Mouse (Mus musculus) liver, adult 2 months (tissue): ENCODE measurements around the gene Gm13102. TPM values are rescaled to one million over a fixed set of nuclear protein-coding genes. Genes with fewer than 3 reads are reported as not detected.
"Not testable (repeated sequence)": the region's sequence is repeated elsewhere in the genome, so short reads cannot be mapped to it uniquely, and the experiment has no call there.

Source experiments
- DNase-seq: peaks from one replicate; pipeline ENCODE4 v3.0.0-alpha.2; 2011; ENCODE audit warnings: low read depth, low spot score; ENCODE audit errors: extremely low read depth
- H3K27ac ChIP-seq: fragments of 200-500 bp; replicated peaks from 2 replicates; pipeline ENCODE4 v1.5.1; 2012; ENCODE audit warnings: low read depth, mild to moderate bottlenecking, control low read depth, inconsistent platforms, low read length; ENCODE audit not compliant: insufficient read depth
- H3K27me3 ChIP-seq: fragments of 200-500 bp; 2 replicates; pipeline ENCODE4 v1.6.1; 2012; ENCODE audit warnings: mild to moderate bottlenecking, moderate library complexity, low read length, inconsistent platforms; ENCODE audit not compliant: control insufficient read depth, insufficient read depth
- H3K36me3 ChIP-seq: fragments of 200-500 bp; 2 replicates; pipeline ENCODE4 v1.6.1; 2012; ENCODE audit warnings: low read length, inconsistent platforms; ENCODE audit not compliant: control insufficient read depth, insufficient read depth
- H3K4me1 ChIP-seq: fragments of 200-500 bp; 2 replicates; pipeline ENCODE4 v1.6.1; 2011; ENCODE audit warnings: low read length; ENCODE audit not compliant: control insufficient read depth, insufficient read depth
- H3K4me3 ChIP-seq: fragments of 200-500 bp; 2 replicates; pipeline ENCODE4 v1.5.1; 2011; ENCODE audit warnings: low read depth, mild to moderate bottlenecking, control low read depth, low read length, moderate library complexity; ENCODE audit not compliant: insufficient read depth
- H3K79me2 ChIP-seq: fragments of 200-500 bp; 2 replicates; pipeline ENCODE4 v1.6.1; 2012; ENCODE audit warnings: inconsistent platforms, mild to moderate bottlenecking, low read length, moderate library complexity; ENCODE audit not compliant: control insufficient read depth, insufficient read depth
- H3K9ac ChIP-seq: fragments of 200-500 bp; 2 replicates; pipeline ENCODE4 v1.6.1; 2012; ENCODE audit warnings: low read depth, mild to moderate bottlenecking, control low read depth, inconsistent platforms, low read length
- WGBS: fragments of 180-500 bp; shearing (Covaris S2); methylation state at CpG from one replicate; pipeline ENCODE4 v1.1.7; 2018; 5-methylcytosine and 5-hydroxymethylcytosine counted together
- polyA plus RNA-seq: library from polyadenylated mRNA; depleted of rRNA; stranded (reverse); fragments of >200 nt; gene quantifications from 2 replicates; pipeline ENCODE4 v1.2.3, GENCODE M21; 2012; rRNA removed
- total RNA-seq: library from RNA; depleted of rRNA; stranded (reverse); fragments of >200 nt; gene quantifications from 2 replicates; pipeline ENCODE4 v1.2.3, GENCODE M21; 2014; rRNA removed

Gene Gm13102
- not detected in 2 replicates for total RNA-seq
- polyA plus RNA-seq = not detected in 2 replicates

- H3K79me2 ChIP-seq, H3K27me3 ChIP-seq, DNase-seq, H3K36me3 ChIP-seq, H3K4me1 ChIP-seq, H3K4me3 ChIP-seq, H3K27ac ChIP-seq, H3K9ac ChIP-seq: not testable (repeated sequence)
- 71% methylated on average over 1 of the region's 2 CpGs for WGBS
These were observed at the start of gene Gm13102 for GRCm38 (mm10) chr4:144106174-144106573. Gm13102 (plus strand) TSS chr4:144106474.

GRCm38 (mm10) chr4:144058826-144059225 is 47.4 kb upstream of the Gm13102 start, which contains the start of gene Pramel4:
Pramel4 (plus strand) TSS chr4:144059126.
- H3K36me3 ChIP-seq, H3K27ac ChIP-seq, H3K9ac ChIP-seq, H3K27me3 ChIP-seq, H3K4me1 ChIP-seq, H3K79me2 ChIP-seq, DNase-seq, H3K4me3 ChIP-seq: not testable (repeated sequence)
- WGBS = 84% methylated on average over 3 of the region's 3 CpGs

Other genes starting within 250 kb of the Gm13102 start
- gene Pramef6, start 206.1 kb upstream of the Gm13102 start, total RNA-seq = not detected in 2 replicates
- gene Pramef6, start 206.1 kb upstream of the Gm13102 start, polyA plus RNA-seq = not detected in 2 replicates
- gene Pramef25, start 155.5 kb upstream of the Gm13102 start, total RNA-seq = not detected in 2 replicates
- not detected in 2 replicates for gene Pramef25, start 155.5 kb upstream of the Gm13102 start, polyA plus RNA-seq
- gene Gm13101, start 139.5 kb upstream of the Gm13102 start, total RNA-seq = not detected in 2 replicates
- gene Gm13101, start 139.5 kb upstream of the Gm13102 start, polyA plus RNA-seq = not detected in 2 replicates
- not detected in 2 replicates for gene Pramef17, start 112.1 kb upstream of the Gm13102 start, total RNA-seq
- gene Pramef17, start 112.1 kb upstream of the Gm13102 start, polyA plus RNA-seq = not detected in 2 replicates
- gene Pramel4, start 47.3 kb upstream of the Gm13102 start, total RNA-seq = not detected in 2 replicates
- gene Pramel4, start 47.3 kb upstream of the Gm13102 start, polyA plus RNA-seq = not detected in 2 replicates
- gene Oog3, start 56.2 kb downstream of the Gm13102 start, total RNA-seq = not detected in 2 replicates
- gene Oog3, start 56.2 kb downstream of the Gm13102 start, polyA plus RNA-seq = not detected in 2 replicates
- gene Oog2, start 84.2 kb downstream of the Gm13102 start, total RNA-seq = not detected in 2 replicates
- gene Oog2, start 84.2 kb downstream of the Gm13102 start, polyA plus RNA-seq = not detected in 2 replicates
- not detected in 2 replicates for gene C87977, start 106.8 kb downstream of the Gm13102 start, total RNA-seq
- not detected in 2 replicates for gene C87977, start 106.8 kb downstream of the Gm13102 start, polyA plus RNA-seq
- gene Pramel5, start 174.0 kb downstream of the Gm13102 start, total RNA-seq = not detected in 2 replicates
- not detected in 2 replicates for gene Pramel5, start 174.0 kb downstream of the Gm13102 start, polyA plus RNA-seq
- gene Gm13128, start 223.8 kb downstream of the Gm13102 start, total RNA-seq = not detected in 2 replicates
- not detected in 2 replicates for gene Gm13128, start 223.8 kb downstream of the Gm13102 start, polyA plus RNA-seq